Mouse (Mus musculus): ENCODE measurements around the gene Atp6v0e. TPM values are rescaled to one million over a fixed set of nuclear protein-coding genes. Genes with fewer than 3 reads are reported as not detected.

The Atp6v0e gene
- polyA plus RNA-seq, 1 experiment from 2014 or later: 311 TPM

DNA sequence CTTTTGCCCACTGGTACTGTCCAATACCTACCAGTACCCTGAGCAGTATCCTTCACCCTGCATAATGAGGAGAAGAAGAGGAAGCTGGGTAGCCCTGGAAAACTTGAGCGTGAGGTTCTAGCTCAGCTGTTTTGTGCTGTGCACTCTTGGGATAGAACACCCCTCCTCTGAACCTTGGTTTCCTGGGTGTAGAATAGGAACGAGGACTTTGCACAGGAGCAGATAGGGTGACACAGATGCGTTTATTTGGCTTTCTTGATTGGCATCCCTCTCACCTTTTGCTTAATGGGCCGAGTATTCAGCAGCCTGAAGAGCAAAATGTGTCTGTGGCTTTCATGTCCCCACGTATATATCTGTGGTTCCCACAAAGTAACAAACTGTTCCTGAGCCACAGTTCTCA, 41.1 kb upstream of the Atp6v0e start:
- ATAC-seq: no peak
- Histone ChIP-seq H3K4me1 (ENCODE audit: control insufficient read depth, insufficient read depth, low read length) (peaks cover 4% of the 10 kb centered on the region; the same call in 1 of the 2 replicates), H3K4me3 (ENCODE audit: low read length) (no peak overlapping the region), H3K4me2 (ENCODE audit: low read depth, low read length) (no peak overlapping the region), H3K9ac (ENCODE audit: low read depth, low read length) (no peak overlapping the region), H3K27me3 (replicated peaks; ENCODE audit: control insufficient read depth, insufficient read depth, low read length) (no peaks in the 10 kb centered on the region), H3K36me3 (ENCODE audit: control insufficient read depth, insufficient read depth, low read length) (peaks cover 16% of the 10 kb centered on the region), H3K27ac (ENCODE audit: low read length) (no peak overlapping the region), H3K9me3 (ENCODE audit: control insufficient read depth, low read length) (no peaks in the 10 kb centered on the region)
- WGBS: 86% methylated on average over 5 of the region's 5 CpGs

DNA sequence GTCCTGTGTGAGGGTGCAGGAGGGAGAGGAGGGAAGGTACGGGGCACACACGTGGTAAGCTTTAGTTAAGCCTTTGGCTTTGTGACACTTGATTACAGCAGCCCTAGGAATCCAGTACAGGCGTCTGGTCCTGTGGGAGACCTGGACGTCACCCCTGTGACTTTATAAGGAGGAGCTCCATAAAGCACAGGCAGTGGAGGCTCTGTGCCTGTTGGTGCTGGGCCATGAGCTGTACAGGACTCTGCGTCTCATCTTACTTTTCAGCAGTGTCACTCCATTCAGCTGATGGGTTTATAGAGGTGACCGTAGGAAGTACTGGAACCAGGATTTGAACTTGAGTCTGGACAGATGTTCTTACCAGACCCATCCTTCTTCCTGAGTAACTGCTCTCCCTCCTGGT, 39.0 kb upstream of the Atp6v0e start:
- Histone ChIP-seq H3K4me2 (ENCODE audit: low read depth, low read length) (no peak overlapping the region), H3K4me1 (ENCODE audit: control insufficient read depth, insufficient read depth, low read length) (no peaks in the 10 kb centered on the region), H3K9me3 (ENCODE audit: control insufficient read depth, low read length) (no peaks in the 10 kb centered on the region), H3K4me3 (ENCODE audit: low read length) (no peak overlapping the region), H3K9ac (ENCODE audit: low read depth, low read length) (no peak overlapping the region), H3K27me3 (replicated peaks; ENCODE audit: control insufficient read depth, insufficient read depth, low read length) (no peaks in the 10 kb centered on the region), H3K36me3 (ENCODE audit: control insufficient read depth, insufficient read depth, low read length) (peaks cover 25% of the 10 kb centered on the region), H3K27ac (ENCODE audit: low read length) (no peak overlapping the region)
- no peak for ATAC-seq
- 91% methylated on average over 6 of the region's 6 CpGs for WGBS

DNA sequence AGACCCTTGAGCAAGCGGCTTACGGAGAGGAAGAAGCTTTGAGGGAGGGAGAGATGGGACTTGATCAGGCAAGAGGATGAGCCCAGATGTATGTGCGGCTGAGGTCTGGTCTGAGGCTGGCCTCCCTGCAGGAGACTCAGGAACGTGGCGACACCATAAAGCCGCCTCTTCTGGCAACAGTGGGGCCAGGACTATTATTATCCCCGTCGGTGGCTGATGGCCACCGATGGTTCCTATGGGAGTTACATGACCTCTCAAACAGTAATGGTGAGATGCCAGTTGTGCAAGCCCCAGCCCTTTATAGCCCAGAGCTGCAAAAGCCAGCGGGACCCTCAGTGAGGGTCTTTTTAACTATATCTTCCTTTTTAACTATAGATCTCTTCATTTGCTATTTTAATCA, 38.0 kb upstream of the Atp6v0e start:
- no peak overlapping the region for H3K4me2 ChIP-seq (ENCODE audit: low read depth, low read length)
- no peaks in the 10 kb centered on the region for H3K9me3 ChIP-seq (ENCODE audit: control insufficient read depth, low read length)
- 95% methylated on average over 10 of the region's 10 CpGs for WGBS
- H3K9ac ChIP-seq (ENCODE audit: low read depth, low read length): no peak overlapping the region
- H3K36me3 ChIP-seq (ENCODE audit: control insufficient read depth, insufficient read depth, low read length): peaks cover 23% of the 10 kb centered on the region
- H3K27me3 ChIP-seq (replicated peaks; ENCODE audit: control insufficient read depth, insufficient read depth, low read length): no peaks in the 10 kb centered on the region
- no peak overlapping the region for H3K4me3 ChIP-seq (ENCODE audit: low read length)
- H3K27ac ChIP-seq (ENCODE audit: low read length): no peak overlapping the region
- no peaks in the 10 kb centered on the region for H3K4me1 ChIP-seq (ENCODE audit: control insufficient read depth, insufficient read depth, low read length)
- no peak for ATAC-seq

DNA sequence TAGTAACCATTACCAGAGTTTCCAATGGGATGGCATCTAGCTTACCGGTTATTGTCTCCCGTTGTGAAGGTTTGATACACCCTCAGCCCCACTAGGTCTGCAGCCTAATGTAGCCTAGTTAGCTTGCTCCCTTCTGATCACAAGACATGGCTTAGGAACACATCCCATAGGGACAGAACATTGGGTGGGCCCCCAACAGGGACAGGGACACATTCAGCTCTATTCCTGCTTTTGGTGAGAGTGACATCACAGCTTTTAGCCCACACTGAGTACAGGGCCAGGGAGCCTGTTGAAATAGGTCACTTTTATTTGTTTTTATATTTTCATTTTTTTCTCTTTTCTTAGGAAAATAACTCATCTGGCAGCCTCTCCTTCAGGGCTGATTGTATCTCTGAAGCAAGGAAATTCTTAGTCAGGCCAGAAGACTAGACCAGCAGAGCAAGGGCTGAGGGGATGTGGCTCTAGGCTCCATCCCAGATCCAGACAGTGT, 37.5 kb upstream of the Atp6v0e start:
- no peak overlapping the region for H3K27ac ChIP-seq (ENCODE audit: low read length)
- H3K4me3 ChIP-seq (ENCODE audit: low read length): no peak overlapping the region
- 92% methylated on average over 2 of the region's 2 CpGs for WGBS
- no peaks in the 10 kb centered on the region for H3K4me1 ChIP-seq (ENCODE audit: control insufficient read depth, insufficient read depth, low read length)
- no peaks in the 10 kb centered on the region for H3K9me3 ChIP-seq (ENCODE audit: control insufficient read depth, low read length)
- H3K36me3 ChIP-seq (ENCODE audit: control insufficient read depth, insufficient read depth, low read length): peaks cover 23% of the 10 kb centered on the region
- no peak for ATAC-seq
- H3K9ac ChIP-seq (ENCODE audit: low read depth, low read length): no peak overlapping the region
- H3K4me2 ChIP-seq (ENCODE audit: low read depth, low read length): no peak overlapping the region
- H3K27me3 ChIP-seq (replicated peaks; ENCODE audit: control insufficient read depth, insufficient read depth, low read length): no peaks in the 10 kb centered on the region

DNA sequence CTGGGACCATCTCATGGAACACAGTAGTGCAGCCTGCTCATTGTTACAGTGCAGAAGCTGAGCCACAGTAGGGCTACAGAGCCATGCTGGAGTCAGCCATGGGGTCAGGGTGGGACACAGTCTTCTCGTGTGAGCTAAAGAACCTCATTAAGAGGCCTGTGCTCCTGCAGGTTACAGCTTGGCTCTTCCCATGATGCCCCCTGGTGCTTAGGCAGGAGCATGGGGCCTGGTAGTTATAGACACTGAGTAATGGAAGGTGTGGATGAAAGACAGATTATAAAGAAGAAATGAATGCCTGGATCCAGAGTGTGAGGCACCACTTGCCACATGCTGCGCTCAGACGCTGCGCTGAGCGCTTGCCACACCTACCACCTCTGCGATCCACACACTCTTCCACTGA, 34.6 kb upstream of the Atp6v0e start:
- peaks cover 26% of the 10 kb centered on the region for H3K36me3 ChIP-seq (ENCODE audit: control insufficient read depth, insufficient read depth, low read length)
- H3K9ac ChIP-seq (ENCODE audit: low read depth, low read length): no peak overlapping the region
- H3K27me3 ChIP-seq (replicated peaks; ENCODE audit: control insufficient read depth, insufficient read depth, low read length): no peaks in the 10 kb centered on the region
- ATAC-seq: no peak
- H3K4me3 ChIP-seq (ENCODE audit: low read length): no peak overlapping the region
- H3K4me1 ChIP-seq (ENCODE audit: control insufficient read depth, insufficient read depth, low read length): no peaks in the 10 kb centered on the region
- WGBS: 87% methylated on average over 6 of the region's 6 CpGs
- no peak overlapping the region for H3K27ac ChIP-seq (ENCODE audit: low read length)
- H3K4me2 ChIP-seq (ENCODE audit: low read depth, low read length): no peak overlapping the region
- no peaks in the 10 kb centered on the region for H3K9me3 ChIP-seq (ENCODE audit: control insufficient read depth, low read length)

DNA sequence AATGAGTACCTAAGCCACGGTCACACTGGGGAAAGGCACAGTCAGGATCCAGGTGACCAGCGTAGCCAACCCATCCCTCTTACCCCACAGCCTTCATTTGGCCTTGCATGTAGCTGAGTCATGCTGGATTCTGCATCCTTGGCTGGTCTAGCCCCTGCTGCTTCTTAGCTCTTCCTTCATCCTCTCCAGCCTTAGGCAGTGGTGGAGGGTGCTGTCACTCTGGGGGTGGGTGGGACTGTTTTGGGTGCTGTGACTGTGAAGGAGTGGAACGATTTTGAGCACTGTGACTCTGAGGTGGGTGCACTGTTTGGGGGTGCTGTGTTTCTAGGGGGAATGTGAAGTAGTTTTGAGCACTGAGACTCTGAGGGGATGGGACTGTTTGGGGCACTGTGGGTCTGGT, 34.1 kb upstream of the Atp6v0e start:
- no peak for ATAC-seq
- no peak overlapping the region for H3K27ac ChIP-seq (ENCODE audit: low read length)
- no peaks in the 10 kb centered on the region for H3K9me3 ChIP-seq (ENCODE audit: control insufficient read depth, low read length)
- H3K4me2 ChIP-seq (ENCODE audit: low read depth, low read length): no peak overlapping the region
- no peaks in the 10 kb centered on the region for H3K4me1 ChIP-seq (ENCODE audit: control insufficient read depth, insufficient read depth, low read length)
- peaks cover 25% of the 10 kb centered on the region for H3K36me3 ChIP-seq (ENCODE audit: control insufficient read depth, insufficient read depth, low read length)
- H3K27me3 ChIP-seq (replicated peaks; ENCODE audit: control insufficient read depth, insufficient read depth, low read length): no peaks in the 10 kb centered on the region
- H3K9ac ChIP-seq (ENCODE audit: low read depth, low read length): no peak overlapping the region
- no peak overlapping the region for H3K4me3 ChIP-seq (ENCODE audit: low read length)
- 91% methylated on average over 3 of the region's 3 CpGs for WGBS

DNA sequence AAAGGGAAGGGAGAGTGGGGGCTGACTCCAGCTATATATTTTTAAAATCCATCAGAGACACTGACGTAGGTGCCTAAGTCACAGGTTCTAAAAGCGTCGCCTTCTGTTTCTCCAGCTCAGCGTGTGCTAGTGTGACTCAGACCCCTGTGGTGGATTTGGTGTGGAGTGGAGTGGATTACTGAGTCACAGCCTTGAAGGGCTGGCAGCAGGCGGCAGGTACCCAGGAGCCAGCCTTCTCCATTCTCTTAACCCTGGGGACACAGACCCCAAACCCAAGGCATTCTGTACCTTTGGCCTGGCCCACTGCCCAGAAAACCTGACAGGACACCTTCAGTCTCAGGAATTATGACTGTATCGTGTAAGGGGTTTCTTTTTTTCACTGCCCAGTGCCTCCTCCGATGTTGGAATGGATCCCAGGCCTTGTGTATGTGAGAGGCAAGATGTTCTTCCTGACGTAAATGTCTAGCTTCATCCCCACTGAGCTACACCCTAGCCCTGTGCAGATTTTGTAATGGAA, 31.2 kb upstream of the Atp6v0e start:
- 81% methylated on average over 8 of the region's 8 CpGs for WGBS
- peaks cover 13% of the 10 kb centered on the region for H3K36me3 ChIP-seq (ENCODE audit: control insufficient read depth, insufficient read depth, low read length)
- ATAC-seq: no peak
- no peaks in the 10 kb centered on the region for H3K9me3 ChIP-seq (ENCODE audit: control insufficient read depth, low read length)
- no peaks in the 10 kb centered on the region for H3K4me1 ChIP-seq (ENCODE audit: control insufficient read depth, insufficient read depth, low read length)
- no peak overlapping the region for H3K4me3 ChIP-seq (ENCODE audit: low read length)
- no peak overlapping the region for H3K9ac ChIP-seq (ENCODE audit: low read depth, low read length)
- H3K27me3 ChIP-seq (replicated peaks; ENCODE audit: control insufficient read depth, insufficient read depth, low read length): no peaks in the 10 kb centered on the region
- no peak overlapping the region for H3K27ac ChIP-seq (ENCODE audit: low read length)
- H3K4me2 ChIP-seq (ENCODE audit: low read depth, low read length): no peak overlapping the region

DNA sequence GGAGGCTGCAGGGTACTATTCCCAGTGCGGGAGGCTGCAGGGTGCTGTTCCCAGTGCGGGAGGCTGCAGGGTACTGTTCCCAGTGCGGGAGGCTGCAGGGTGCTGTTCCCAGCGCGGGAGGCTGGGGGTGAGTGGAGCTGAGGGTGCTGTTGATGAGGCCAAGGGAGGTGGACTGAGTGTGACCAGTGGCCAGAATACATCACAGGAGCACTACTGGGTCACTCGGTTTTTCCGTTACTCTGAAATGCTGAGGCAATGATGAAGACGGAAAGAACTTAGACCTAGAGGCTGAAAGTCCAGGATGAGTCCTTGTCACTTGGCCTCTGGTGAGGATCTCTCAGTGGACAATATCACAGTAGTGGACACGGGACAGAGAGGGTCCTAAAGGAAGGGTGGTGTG, 29.8 kb upstream of the Atp6v0e start:
- no peaks in the 10 kb centered on the region for H3K9me3 ChIP-seq (ENCODE audit: control insufficient read depth, low read length)
- H3K27ac ChIP-seq (ENCODE audit: low read length): no peak overlapping the region
- no peak for ATAC-seq
- H3K4me1 ChIP-seq (ENCODE audit: control insufficient read depth, insufficient read depth, low read length): no peaks in the 10 kb centered on the region
- no peaks in the 10 kb centered on the region for H3K27me3 ChIP-seq (replicated peaks; ENCODE audit: control insufficient read depth, insufficient read depth, low read length)
- peaks cover 9% of the 10 kb centered on the region for H3K36me3 ChIP-seq (ENCODE audit: control insufficient read depth, insufficient read depth, low read length)
- WGBS: 92% methylated on average over 9 of the region's 9 CpGs
- H3K4me3 ChIP-seq (ENCODE audit: low read length): no peak overlapping the region
- no peak overlapping the region for H3K9ac ChIP-seq (ENCODE audit: low read depth, low read length)
- no peak overlapping the region for H3K4me2 ChIP-seq (ENCODE audit: low read depth, low read length)

DNA sequence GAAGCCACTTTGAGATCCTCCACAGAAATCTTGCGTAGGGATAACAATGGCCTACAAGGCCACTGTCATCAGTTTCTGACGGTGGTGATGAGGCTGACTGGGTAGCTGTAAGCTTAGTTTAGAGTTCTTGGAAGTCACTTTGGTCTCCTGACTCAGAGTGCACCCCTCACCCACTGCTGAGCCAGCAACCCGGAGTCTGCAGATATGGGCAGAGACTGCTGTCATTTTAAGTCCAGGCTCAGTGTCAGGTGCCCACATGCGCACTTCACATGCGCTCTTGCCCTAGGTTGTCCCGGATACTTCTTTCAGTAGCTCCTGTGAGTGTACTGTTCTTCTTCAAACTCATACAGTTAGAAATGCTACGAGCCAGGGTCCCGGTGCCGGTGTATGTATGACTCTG, 29.1 kb upstream of the Atp6v0e start:
- H3K4me2 ChIP-seq (ENCODE audit: low read depth, low read length): no peak overlapping the region
- H3K4me1 ChIP-seq (ENCODE audit: control insufficient read depth, insufficient read depth, low read length): no peaks in the 10 kb centered on the region
- no peaks in the 10 kb centered on the region for H3K27me3 ChIP-seq (replicated peaks; ENCODE audit: control insufficient read depth, insufficient read depth, low read length)
- no peak overlapping the region for H3K4me3 ChIP-seq (ENCODE audit: low read length)
- no peak for ATAC-seq
- no peak overlapping the region for H3K27ac ChIP-seq (ENCODE audit: low read length)
- no peak overlapping the region for H3K9ac ChIP-seq (ENCODE audit: low read depth, low read length)
- H3K9me3 ChIP-seq (ENCODE audit: control insufficient read depth, low read length): no peaks in the 10 kb centered on the region
- H3K36me3 ChIP-seq (ENCODE audit: control insufficient read depth, insufficient read depth, low read length): peaks cover 3% of the 10 kb centered on the region; the same call in 1 of the 2 replicates
- 94% methylated on average over 9 of the region's 9 CpGs for WGBS

DNA sequence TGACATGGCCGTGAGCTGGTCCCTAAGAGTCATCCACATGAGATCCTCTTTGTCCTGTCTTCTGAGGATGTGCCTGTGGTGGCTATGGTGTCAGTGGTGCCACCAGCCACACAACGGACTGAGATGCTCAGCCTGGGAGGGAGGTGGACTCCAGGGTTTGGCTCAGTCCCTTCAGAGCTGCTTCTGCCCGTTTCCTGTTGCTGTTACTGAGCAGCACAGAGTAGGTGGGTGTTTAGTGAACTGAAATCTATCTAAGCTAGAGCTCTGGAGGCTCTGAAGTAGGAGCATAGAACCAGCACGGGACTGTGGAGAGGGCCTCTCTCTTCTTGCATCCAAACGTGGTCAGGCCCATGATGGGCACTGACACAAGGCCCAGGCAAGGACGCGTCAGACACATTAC, 28.5 kb upstream of the Atp6v0e start:
- Histone ChIP-seq H3K27ac (ENCODE audit: low read length) (no peak overlapping the region), H3K36me3 (ENCODE audit: control insufficient read depth, insufficient read depth, low read length) (peaks cover 3% of the 10 kb centered on the region), H3K9ac (ENCODE audit: low read depth, low read length) (no peak overlapping the region), H3K27me3 (replicated peaks; ENCODE audit: control insufficient read depth, insufficient read depth, low read length) (no peaks in the 10 kb centered on the region), H3K9me3 (ENCODE audit: control insufficient read depth, low read length) (no peaks in the 10 kb centered on the region), H3K4me3 (ENCODE audit: low read length) (no peak overlapping the region), H3K4me2 (ENCODE audit: low read depth, low read length) (no peak overlapping the region), H3K4me1 (ENCODE audit: control insufficient read depth, insufficient read depth, low read length) (no peaks in the 10 kb centered on the region)
- WGBS: 88% methylated on average over 7 of the region's 7 CpGs
- no peak for ATAC-seq
